Mouse (Mus musculus): ENCODE results near the gene Zfp330.

The Zfp330 gene

GRCm38 (mm10) chr8:82774093-82774422 lies at the start of gene Zfp330:
Zfp330 (minus strand) TSS chr8:82774160.
- DNase-seq (ENCODE audit: low spot score) = peak; percentile 92

GRCm38 (mm10) chr8:82777945-82778344 lies 4.0 kb upstream of the Zfp330 start:
- no peak for DNase-seq (ENCODE audit: low spot score)

- no peak for DNase-seq (ENCODE audit: low spot score)
These were observed 3.4 kb upstream of the Zfp330 start for GRCm38 (mm10) chr8:82777406-82777805.

- no peak for DNase-seq (ENCODE audit: low spot score)
These were observed 522 bp upstream of the Zfp330 start for GRCm38 (mm10) chr8:82774482-82774881.

GRCm38 (mm10) chr8:82773332-82774092 lies 448 bp downstream of the Zfp330 start:
- no peak for DNase-seq (ENCODE audit: low spot score)

GRCm38 (mm10) chr8:82770886-82771285 lies 3.1 kb downstream of the Zfp330 start:
- no peak for DNase-seq (ENCODE audit: low spot score)

- no peak for DNase-seq (ENCODE audit: low spot score)
These were observed 14.9 kb downstream of the Zfp330 start for GRCm38 (mm10) chr8:82759071-82759470.

GRCm38 (mm10) chr8:82754946-82755345 lies 19.0 kb downstream of the Zfp330 start:
- no peak for DNase-seq (ENCODE audit: low spot score)

- DNase-seq (ENCODE audit: low spot score) = no peak
These were observed 27.3 kb downstream of the Zfp330 start for GRCm38 (mm10) chr8:82746617-82747016.

GRCm38 (mm10) chr8:82743905-82744904 lies 29.8 kb downstream of the Zfp330 start:
- DNase-seq (ENCODE audit: low spot score) = peak; percentile 16
